Mouse (Mus musculus) heart, postnatal 0 days (tissue): ENCODE measurements around the gene Tfpi. TPM values are rescaled to one million over a fixed set of nuclear protein-coding genes. Genes with fewer than 3 reads are reported as not detected.

Experiments
- ATAC-seq: fragments of 200-750 bp; cut with Nextera tagmentation; 2 replicates; pipeline ENCODE4 v1.8.0; 2017; ENCODE audit warnings: low read depth, moderate number of reproducible peaks, moderate library complexity; ENCODE audit not compliant: insufficient read depth
- DNase-seq: peaks from one replicate; pipeline ENCODE4 v3.0.0-alpha.2; 2016; ENCODE audit warnings: low spot score
- H3K27ac ChIP-seq: fragments of 300-500 bp; sonication (generic); 2 replicates; pipeline ENCODE4 v1.5.1; 2014; ENCODE audit warnings: low read depth, mild to moderate bottlenecking
- H3K27me3 ChIP-seq: fragments of 300-500 bp; sonication (generic); 2 replicates; pipeline ENCODE4 v1.6.1; 2014; ENCODE audit warnings: low read length, mixed read lengths; ENCODE audit not compliant: control insufficient read depth, insufficient read depth
- H3K36me3 ChIP-seq: fragments of 300-500 bp; sonication (generic); replicated peaks from 2 replicates; pipeline ENCODE4 v1.6.1; 2014; ENCODE audit warnings: low read length, mixed read lengths; ENCODE audit not compliant: control insufficient read depth, insufficient read depth
- H3K4me1 ChIP-seq: fragments of 300-500 bp; sonication (generic); 2 replicates; pipeline ENCODE4 v1.6.1; 2014; ENCODE audit warnings: antibody characterized with exemption; ENCODE audit not compliant: control insufficient read depth, insufficient read depth
- H3K4me2 ChIP-seq: fragments of 300-500 bp; sonication (generic); 2 replicates; pipeline ENCODE4 v1.6.1; 2014; ENCODE audit warnings: low read depth, mild to moderate bottlenecking, low read length, moderate library complexity
- H3K4me3 ChIP-seq: fragments of 300-500 bp; sonication (generic); 2 replicates; pipeline ENCODE4 v1.5.1; 2014; ENCODE audit warnings: low read depth, low read length
- H3K9ac ChIP-seq: fragments of 300-500 bp; sonication (generic); replicated peaks from 2 replicates; pipeline ENCODE4 v1.6.1; 2014; ENCODE audit warnings: low read depth, low read length, mixed read lengths
- H3K9me3 ChIP-seq: fragments of 300-500 bp; sonication (generic); replicated peaks from 2 replicates; pipeline ENCODE4 v1.6.1; 2016; ENCODE audit warnings: low read length; ENCODE audit not compliant: control insufficient read depth
- CTCF ChIP-seq: IDR thresholded peaks from 2 replicates; pipeline ENCODE4 v1.5.1; 2016; ENCODE audit warnings: antibody characterized with exemption, control low read depth, low read depth
- EP300 ChIP-seq: IDR thresholded peaks from 2 replicates; pipeline ENCODE4 v1.6.1; 2016; ENCODE audit warnings: antibody characterized with exemption, low read depth
- WGBS: fragments of 180-500 bp; shearing (Covaris S2); extraction: QIAGEN DNeasy Blood & Tissue Kit; methylation state at CpG from one replicate; pipeline ENCODE4 v1.1.7; 2014; 5-methylcytosine and 5-hydroxymethylcytosine counted together
- polyA plus RNA-seq: library from polyadenylated mRNA; unstranded; fragments of >200 nt; fragmentation: Nextera tagmentation; extraction: Ambion mirVana; gene quantifications from 2 replicates; pipeline ENCODE4 v1.2.1, GENCODE M21; 2015
- total RNA-seq: library from RNA; depleted of rRNA; stranded (reverse); fragments of >200 nt; gene quantifications from 2 replicates; pipeline ENCODE4 v1.2.3, GENCODE M21; 2014; ENCODE audit warnings: low replicate concordance; rRNA removed

The Tfpi gene
- total and polyA plus RNA-seq, 2 experiments from 2014 or later, result 55.2 to 58.4 TPM

- Histone ChIP-seq H3K4me3 (peak overlapping the region; percentile 34), H3K27me3 (no peaks in the 10 kb centered on the region), H3K36me3 (no peaks in the 10 kb centered on the region), H3K27ac (peak overlapping the region; percentile 68), H3K9me3 (no peaks in the 10 kb centered on the region), H3K4me2 (peak overlapping the region; percentile 49), H3K4me1 (peaks cover 10% of the 10 kb centered on the region), H3K9ac (no peak overlapping the region)
- DNase-seq, result peak; percentile 36
- 39% methylated on average over 18 of the region's 18 CpGs for WGBS
- TF ChIP-seq CTCF (no peak), EP300 (no peak)
- ATAC-seq, result peak; percentile 16; the same call in 1 of the 2 replicates
Measured at GRCm38 (mm10) chr2:84386563-84387393, 89.8 kb downstream of the Tfpi start.

GRCm38 (mm10) chr2:84384911-84385693, 91.5 kb downstream of the Tfpi start:
- Histone ChIP-seq H3K36me3 (no peaks in the 10 kb centered on the region), H3K9me3 (no peaks in the 10 kb centered on the region), H3K27ac (peak overlapping the region; percentile 41; the same call in 1 of the 2 replicates), H3K4me1 (peaks cover 19% of the 10 kb centered on the region), H3K4me2 (no peak overlapping the region), H3K4me3 (no peak overlapping the region), H3K9ac (no peak overlapping the region), H3K27me3 (no peaks in the 10 kb centered on the region)
- DNase-seq, result peak; percentile 29
- WGBS, result 26% methylated on average over 6 of the region's 6 CpGs
- no peak for ATAC-seq
- TF ChIP-seq CTCF (no peak), EP300 (no peak)

GRCm38 (mm10) chr2:84383828-84384227, 92.7 kb downstream of the Tfpi start:
- no peak overlapping the region for H3K4me2 ChIP-seq

More at GRCm38 (mm10) chr2:84383828-84384227, 92.7 kb downstream of the Tfpi start:
- Histone ChIP-seq H3K27me3 (no peaks in the 10 kb centered on the region), H3K4me3 (no peak overlapping the region), H3K9ac (no peak overlapping the region), H3K36me3 (no peaks in the 10 kb centered on the region), H3K4me1 (peaks cover 19% of the 10 kb centered on the region), H3K9me3 (no peaks in the 10 kb centered on the region), H3K27ac (no peak overlapping the region)
- ATAC-seq, result no peak
- DNase-seq, result no peak
- WGBS, result 77% methylated on average over 4 of the region's 4 CpGs
- TF ChIP-seq CTCF (no peak), EP300 (no peak)

Other genes starting within 250 kb of the Tfpi start
- gene Calcrl, start 51.4 kb downstream of the Tfpi start, total RNA-seq, result 32.3 and 78.2 TPM in 2 replicates
- 26.5 and 28.5 TPM in 2 replicates for gene Calcrl, start 51.4 kb downstream of the Tfpi start, polyA plus RNA-seq
- 121 and 156 TPM in 2 replicates for gene Ctnnd1, start 174.0 kb upstream of the Tfpi start, total RNA-seq
- 26.5 and 29.8 TPM in 2 replicates for gene Ctnnd1, start 174.0 kb upstream of the Tfpi start, polyA plus RNA-seq
- gene Btbd18, start 182.3 kb upstream of the Tfpi start, total RNA-seq, result not detected in 2 replicates
- gene Btbd18, start 182.3 kb upstream of the Tfpi start, polyA plus RNA-seq, result 0.05 and 0.08 TPM in 2 replicates
- gene Selenoh, start 194.0 kb upstream of the Tfpi start, total RNA-seq, result 240 and 350 TPM in 2 replicates
- 137 and 149 TPM in 2 replicates for gene Selenoh, start 194.0 kb upstream of the Tfpi start, polyA plus RNA-seq
- not detected in 2 replicates for gene Gm28635, start 201.3 kb upstream of the Tfpi start, total RNA-seq
- gene Gm28635, start 201.3 kb upstream of the Tfpi start, polyA plus RNA-seq, result not detected in 2 replicates
- gene Med19, start 201.6 kb upstream of the Tfpi start, total RNA-seq, result 8.1 and 41.5 TPM in 2 replicates
- gene Med19, start 201.6 kb upstream of the Tfpi start, polyA plus RNA-seq, result 15.9 and 17.0 TPM in 2 replicates
- 82.7 and 85.6 TPM in 2 replicates for gene Tmx2, start 202.4 kb upstream of the Tfpi start, total RNA-seq
- 151 and 159 TPM in 2 replicates for gene Tmx2, start 202.4 kb upstream of the Tfpi start, polyA plus RNA-seq
- 46.5 and 46.8 TPM in 2 replicates for gene Zdhhc5, start 238.4 kb upstream of the Tfpi start, total RNA-seq
- gene Zdhhc5, start 238.4 kb upstream of the Tfpi start, polyA plus RNA-seq, result 20.5 TPM in 2 replicates